Mouse (Mus musculus): Measurements from ENCODE around the gene Rfxank.

Rfxank gene

DNA sequence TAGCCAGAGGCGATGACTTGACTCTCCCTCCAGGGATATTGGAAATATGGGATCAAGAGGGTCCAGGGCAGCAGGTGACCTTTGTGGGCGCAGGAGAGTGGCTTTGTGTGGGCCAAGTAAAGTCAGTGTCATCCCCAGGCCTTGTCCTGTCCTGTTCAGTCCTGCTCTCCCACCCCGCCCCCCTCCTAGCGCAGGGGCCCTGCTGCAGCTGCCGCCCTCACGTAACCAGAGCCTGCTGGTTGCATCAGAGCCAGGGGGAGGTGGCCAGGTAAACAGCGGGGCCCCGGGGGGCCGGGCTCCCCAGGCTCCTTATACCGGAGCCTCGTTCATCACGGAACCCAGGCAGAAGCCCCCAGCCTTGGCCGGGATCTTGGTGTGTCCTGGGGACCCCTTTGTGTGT, 11.2 kb upstream of the Rfxank start:
- no peak for DNase-seq (ENCODE audit: low spot score)

DNA sequence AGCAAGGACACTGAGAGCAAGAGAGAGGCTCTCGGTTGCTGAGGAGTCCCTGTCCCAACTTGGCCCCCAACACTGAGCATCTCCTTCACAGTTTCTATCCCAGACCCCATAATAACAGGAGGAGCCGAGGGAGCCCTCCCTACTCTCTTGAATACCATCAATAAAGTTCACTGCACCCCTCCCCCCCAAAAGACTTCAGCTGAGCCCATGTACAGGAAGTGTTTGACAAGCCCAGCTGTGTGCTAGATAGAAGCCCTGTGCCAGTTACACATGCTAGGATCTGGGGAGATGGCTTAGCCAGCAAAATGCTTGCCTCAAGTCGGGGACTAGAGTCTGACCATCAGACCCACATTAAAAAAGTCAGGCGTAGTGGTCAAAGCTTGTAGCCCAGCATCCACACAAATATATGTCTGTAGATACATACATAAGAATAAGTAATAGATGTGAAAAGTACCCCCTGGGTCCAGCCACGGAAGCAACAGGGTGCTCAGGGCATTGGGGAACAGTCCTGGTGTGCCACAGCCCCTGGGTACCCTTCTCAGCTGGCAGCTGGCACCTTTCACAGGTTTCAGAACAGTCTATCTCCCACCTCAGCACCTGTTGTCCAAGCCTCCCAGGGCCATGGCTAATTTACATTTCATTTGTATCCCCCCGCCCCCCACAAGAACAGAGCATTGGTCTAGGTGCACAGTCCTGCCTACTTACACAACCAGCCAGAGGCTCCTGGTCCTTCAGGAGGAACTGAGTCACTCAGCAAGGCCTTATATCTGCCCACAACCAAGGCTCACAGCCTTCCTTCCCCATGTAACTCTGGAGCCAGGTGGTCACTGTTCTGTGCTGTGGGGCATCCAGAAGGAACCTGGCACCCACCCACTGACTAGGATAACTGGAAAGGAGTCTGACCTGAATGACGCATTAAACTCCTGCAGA, 9.0 kb upstream of the Rfxank start:
- DNase-seq (ENCODE audit: low spot score) = no peak

GRCm38 (mm10) chr8:70139981-70140380, 1.0 kb upstream of the Rfxank start:
- DNase-seq (ENCODE audit: low spot score) = no peak

DNA sequence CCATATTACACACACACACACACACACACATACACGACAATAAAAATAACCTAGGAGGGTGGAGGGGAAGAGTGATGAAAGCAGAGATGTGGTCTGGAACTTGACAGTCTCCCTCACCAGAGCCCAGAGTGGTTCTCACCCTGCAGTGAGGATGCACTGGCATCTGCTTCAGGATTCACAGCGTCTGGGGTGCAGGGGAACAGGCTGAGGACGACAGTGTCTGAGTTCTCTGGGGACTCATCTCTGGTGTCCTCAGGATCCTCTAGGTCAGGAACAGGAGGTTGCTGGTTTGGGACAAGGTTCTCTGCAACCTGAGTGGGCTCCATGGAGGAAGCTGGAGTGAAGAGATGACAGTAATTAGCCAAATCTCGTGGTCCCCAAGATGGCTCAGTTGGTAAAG, 1.1 kb downstream of the Rfxank start:
- no peak for DNase-seq (ENCODE audit: low spot score)

- DNase-seq (ENCODE audit: low spot score) = no peak
These were observed 2.4 kb downstream of the Rfxank start for GRCm38 (mm10) chr8:70136591-70136990.

GRCm38 (mm10) chr8:70134931-70135330, 4.0 kb downstream of the Rfxank start:
- DNase-seq (ENCODE audit: low spot score) = no peak

DNA sequence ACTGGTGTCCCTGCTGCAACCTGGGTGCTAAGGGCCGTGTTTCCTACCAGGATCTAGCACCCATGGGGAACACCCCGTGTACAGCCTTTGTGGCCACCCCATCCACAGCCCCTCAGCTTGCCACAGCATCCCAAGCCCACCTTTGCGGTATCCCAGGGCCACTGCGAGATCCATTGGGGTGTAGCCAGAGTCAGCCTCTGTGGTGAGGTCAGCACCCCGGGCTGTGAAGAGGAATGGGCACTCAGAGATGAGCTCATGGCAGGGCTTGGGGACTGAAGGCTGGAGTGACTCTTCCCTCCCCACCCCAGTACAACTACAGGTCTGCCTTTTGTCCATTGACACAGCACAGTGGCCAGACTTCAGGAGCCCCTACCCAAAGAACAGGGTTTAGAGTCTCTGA, 4.9 kb downstream of the Rfxank start:
- no peak for DNase-seq (ENCODE audit: low spot score)

DNA sequence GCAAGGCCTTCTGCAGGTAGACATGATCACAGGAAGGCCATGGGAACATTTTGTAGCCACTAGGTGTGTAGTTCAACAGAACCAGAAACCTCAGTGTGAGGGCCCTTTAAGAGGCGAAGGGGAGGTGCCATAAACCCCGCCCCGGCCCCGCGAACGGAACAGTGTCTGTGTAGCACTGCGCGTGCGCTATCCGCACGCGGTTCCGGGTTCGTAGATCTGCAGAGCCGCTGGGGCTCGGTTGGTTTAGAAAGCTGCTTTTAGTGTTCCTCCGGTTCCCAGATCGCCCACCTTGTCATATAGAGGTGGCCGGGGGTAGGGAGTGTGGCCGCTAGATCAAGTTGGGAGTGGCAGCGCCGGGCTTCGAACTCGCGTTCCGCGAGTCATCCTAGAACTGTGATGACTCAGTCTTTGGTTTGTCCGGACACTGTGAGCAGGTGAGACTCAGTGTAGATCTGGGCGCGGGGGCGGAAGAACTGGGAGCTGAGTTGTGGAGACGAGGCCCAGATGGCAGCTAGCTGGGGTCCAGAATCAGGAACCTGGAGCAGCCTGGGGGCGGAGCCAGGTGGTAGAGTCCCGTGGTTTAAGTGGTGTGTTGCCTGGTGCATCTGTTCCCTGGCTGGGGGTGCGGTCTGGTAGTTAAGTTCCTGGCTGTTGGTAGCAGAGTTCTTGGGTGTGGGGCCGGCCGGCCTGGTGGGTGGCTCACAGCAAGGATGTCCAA, 7.6 kb downstream of the Rfxank start, which contains the start of gene Nr2c2ap:
TSS of gene Nr2c2ap (plus strand) at position 168 of the 718 bp plus-strand sequence.
- DNase-seq (ENCODE audit: low spot score) = peak; percentile 84

DNA sequence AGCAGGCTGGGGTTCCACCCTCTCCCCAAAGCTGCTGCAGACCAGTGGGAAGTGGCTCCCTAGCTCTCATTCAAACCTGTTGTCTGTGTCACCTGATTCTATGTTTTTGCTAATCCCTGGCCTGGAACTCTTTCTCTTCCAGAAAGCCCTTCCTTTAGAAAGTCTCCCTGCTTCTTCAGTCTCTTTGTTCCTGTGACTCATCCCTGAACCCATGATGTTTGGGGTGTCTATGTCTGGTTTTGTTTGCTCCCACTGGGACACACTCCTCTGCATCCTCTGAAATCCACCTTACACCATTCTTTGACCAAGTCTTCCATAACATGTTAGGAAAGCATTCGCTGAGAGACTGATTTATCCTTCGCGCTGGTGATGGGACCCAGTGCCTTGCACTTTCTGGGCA, 8.9 kb downstream of the Rfxank start:
- DNase-seq (ENCODE audit: low spot score) = no peak

DNA sequence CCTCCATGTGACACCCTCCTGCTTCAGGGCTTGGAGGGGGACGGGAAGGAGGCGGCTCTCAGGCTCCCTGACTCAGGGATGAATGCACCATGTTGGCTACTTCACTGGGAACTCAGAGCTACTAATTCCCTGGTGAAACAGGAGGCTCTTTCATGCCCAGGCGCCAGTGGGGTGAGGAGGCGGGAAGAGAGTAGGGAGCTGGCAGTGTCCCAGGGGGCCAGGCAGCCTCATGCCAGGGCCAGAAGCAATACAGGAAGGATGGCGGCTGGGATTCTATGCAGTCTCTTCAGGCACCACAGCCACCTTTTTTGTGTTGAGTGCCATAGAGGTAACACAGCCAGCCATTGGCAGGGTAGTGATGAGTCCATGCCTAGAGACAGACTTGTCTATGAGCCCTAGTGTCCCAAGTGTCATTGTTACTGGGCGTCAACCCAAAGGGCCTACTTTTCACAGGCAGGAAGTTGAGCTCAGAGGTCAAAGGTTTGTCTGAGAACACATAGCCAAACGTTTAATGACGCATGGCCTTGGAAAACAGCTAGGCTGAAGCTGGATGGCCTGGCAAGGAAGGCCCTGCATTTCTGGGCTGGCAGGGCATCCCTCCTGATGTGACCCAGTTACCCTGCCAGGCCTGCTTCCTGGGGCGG, 9.5 kb downstream of the Rfxank start:
- no peak for DNase-seq (ENCODE audit: low spot score)

DNA sequence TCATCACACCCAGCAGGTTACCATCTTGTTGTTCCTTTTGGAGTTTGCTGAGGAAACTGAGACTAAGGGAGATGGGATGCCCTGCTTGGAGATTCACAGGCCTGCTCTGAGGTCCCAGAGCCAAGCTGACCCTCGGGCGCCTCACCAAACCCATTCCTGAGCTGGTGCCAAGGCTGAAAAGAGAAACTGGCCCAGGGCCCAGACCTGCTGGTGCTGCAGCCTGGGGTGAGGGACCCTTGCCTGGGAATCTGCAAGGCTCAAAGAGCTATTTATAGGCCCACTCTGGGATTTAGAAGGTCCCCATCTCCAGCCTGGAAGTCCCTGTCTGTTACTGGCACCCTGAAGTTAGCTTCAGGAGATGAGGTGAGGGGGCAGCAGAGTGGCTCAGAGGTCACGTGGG, 10.5 kb downstream of the Rfxank start:
- no peak for DNase-seq (ENCODE audit: low spot score)

- no peak for DNase-seq (ENCODE audit: low spot score)
These were observed 14.0 kb downstream of the Rfxank start for GRCm38 (mm10) chr8:70124992-70125391.

- no peak for DNase-seq (ENCODE audit: low spot score)
These were observed 16.1 kb downstream of the Rfxank start for GRCm38 (mm10) chr8:70122863-70123262.

GRCm38 (mm10) chr8:70120667-70121066, 18.3 kb downstream of the Rfxank start, which contains the start of gene Ncan:
Ncan (minus strand) TSS chr8:70120873.
- peak; percentile 55 for DNase-seq (ENCODE audit: low spot score)

DNA sequence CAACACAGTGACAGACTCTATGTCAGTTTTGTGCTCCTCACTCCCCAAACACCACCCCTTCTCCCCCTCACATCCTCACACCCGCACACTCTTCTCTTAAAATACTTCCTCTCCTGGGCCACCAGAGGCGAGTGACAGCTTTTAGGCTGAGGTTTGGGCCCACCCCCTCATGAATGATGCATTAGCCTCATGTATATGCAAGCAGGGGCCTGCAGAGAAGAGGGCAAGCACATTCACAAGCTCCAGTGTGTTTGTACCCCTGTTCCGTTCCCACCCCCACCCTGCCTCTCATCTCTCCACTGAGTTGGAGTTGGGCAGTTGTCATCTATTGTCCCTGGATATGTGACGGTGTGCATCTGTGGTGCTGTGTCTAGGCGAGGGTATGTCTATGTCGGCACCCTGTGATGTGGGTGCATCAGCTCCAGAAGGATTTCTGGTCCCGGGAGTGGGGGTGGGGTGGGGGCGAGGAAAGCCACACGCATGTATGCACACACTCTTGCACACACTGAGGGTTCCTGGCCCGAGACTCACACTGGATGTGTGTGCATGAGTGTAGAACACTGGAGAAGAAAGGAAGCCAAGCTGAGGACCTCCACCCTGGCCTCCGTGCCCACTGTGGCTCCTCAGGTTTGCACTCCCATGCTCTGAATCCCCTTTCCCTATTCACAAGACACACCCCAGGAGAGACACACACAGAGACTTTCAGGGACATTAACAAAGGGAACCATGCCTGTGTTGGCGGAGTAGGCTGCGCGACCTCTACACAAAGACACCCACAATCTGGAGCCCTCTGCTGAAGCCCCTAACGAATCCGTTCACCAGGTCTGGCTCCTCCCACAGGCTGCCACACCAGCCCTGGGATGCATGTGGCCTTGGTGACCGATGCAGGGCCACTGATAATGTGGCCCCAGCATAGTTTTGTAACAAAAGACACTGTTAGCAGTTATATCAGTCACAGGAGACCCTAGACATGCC, 19.9 kb downstream of the Rfxank start:
- DNase-seq (ENCODE audit: low spot score) = no peak

GRCm38 (mm10) chr8:70117611-70118010, 21.3 kb downstream of the Rfxank start:
- peak; percentile 47 for DNase-seq (ENCODE audit: low spot score)

DNA sequence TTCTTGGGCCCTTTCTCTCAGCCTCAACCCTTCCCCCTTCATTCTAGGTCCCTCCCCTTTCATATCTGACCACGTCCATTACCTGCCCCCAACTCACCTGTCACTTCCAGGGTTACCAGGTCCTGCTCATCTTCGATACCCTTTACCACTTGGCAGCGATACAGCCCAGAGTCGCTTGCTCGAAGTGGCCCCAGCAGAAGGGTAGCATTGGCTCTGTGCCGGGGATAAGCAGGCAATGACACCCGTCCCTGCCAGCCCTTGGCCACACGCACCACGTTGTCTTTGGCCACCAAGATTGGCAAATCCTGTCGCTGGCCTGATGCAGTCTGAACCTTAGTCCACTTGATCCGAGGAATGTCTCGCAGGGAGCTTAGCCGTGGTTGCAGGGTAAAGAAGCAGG, 24.1 kb downstream of the Rfxank start:
- DNase-seq (ENCODE audit: low spot score) = no peak

DNA sequence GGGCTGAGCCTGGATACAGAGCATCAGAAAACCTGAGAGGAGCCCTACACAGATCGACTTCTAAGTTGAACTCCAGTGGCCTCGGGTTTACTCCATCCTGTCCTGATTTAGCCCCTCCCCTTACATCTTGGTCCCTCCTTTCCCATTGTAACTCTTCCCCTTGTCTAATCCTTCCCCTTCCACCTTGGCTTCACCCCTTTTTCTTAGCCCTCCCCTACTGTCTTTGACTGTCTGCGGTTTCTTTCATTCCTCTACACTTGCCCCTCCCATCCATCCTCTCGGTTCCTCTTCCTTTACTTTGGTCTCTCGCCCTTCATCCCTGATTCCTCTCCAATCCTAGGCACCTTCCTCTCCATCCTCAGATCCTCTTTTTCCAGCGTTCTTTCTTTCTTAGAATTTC, 24.5 kb downstream of the Rfxank start:
- DNase-seq (ENCODE audit: low spot score) = no peak

GRCm38 (mm10) chr8:70112401-70113016, 26.4 kb downstream of the Rfxank start:
- no peak for DNase-seq (ENCODE audit: low spot score)

DNA sequence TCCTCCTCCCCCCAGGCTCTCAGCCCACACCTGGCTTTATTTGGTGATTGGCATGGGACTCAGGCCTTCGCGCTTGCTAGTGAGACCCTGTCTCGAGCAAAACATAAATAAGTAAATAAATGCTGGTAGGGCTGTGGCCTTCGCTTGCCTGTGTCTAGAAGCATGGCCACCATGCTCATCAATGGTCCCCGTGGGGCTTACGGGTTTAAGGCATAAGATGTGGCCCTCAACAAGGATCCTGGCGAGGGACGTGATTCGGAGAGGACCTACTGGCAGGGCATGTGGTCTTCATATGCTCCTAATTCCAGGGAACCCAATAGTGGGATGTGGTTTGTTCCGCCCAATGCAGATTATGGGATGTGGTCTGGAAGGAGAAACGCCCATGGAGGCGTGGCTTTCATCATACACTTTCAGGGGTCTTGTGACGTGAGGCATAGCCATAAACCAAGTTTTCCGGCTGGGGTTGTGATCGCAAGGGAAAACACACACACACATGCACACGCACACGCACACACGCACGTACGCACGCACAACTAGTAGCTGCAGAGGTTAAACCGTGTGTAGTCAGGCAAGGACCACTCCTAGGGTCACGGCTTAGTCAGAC, 27.7 kb downstream of the Rfxank start:
- no peak for DNase-seq (ENCODE audit: low spot score)

DNA sequence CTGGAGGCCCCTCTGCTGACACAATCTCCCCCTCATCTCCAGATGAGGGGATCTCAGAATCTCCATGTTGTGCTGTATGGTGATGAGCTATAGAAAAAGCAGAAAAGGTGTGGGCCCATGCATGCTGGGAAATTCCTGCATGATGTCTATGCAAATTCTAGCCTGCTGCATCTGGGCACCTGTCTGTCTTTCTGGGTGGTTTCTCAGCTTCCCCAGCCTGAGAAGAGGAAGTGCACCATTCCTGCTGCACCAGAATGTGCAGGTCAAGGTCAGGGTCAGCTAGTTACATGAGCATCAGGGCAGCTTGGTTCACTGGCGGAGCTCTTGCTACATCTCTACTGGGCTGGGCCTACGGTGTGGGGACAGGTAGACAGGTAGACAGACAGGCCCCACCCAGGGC, 28.5 kb downstream of the Rfxank start:
- no peak for DNase-seq (ENCODE audit: low spot score)
